Mouse (Mus musculus): Measurements from ENCODE around the gene Sorbs1.

The Sorbs1 gene

DNA sequence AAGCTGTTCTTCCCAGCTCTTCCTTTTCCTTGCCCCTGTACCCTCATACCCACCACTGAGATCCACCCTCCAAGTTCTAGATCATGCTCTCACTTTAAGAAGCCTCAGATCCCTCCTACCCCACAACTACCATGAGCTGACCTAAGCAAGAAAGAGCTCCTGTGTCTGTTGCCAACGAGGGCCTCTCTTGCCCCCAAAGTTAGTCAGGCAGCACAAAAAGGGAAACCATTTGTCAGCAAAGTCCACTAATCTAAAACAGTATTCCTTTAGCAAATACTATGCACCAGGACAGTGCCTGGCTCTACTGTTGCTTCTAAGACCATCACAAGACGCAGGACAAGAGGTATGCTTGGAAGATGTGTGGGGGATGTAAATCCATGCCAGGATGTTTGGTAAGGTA lies 106.4 kb downstream of the Sorbs1 start:
- DNase-seq (ENCODE audit: low spot score) = no peak

DNA sequence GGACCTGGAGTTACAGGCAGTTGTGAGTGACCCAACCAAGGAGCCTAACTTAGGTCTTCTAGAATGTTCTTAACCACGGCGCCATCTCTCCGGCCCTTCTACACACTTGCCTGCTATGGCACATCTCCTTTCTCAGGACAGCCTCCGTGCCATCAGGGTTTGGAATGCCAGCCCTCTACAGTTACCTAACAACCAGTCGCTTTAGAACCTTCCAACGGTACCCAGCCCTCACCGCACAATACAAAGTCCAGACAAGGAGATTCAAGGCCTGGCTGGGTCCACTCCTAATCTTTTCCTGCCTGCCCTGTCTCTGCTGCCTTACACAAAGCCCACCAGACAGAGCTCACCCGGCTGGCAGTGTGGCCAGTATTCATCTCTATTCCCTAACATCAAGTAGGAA lies 106.9 kb downstream of the Sorbs1 start:
- no peak for DNase-seq (ENCODE audit: low spot score)

DNA sequence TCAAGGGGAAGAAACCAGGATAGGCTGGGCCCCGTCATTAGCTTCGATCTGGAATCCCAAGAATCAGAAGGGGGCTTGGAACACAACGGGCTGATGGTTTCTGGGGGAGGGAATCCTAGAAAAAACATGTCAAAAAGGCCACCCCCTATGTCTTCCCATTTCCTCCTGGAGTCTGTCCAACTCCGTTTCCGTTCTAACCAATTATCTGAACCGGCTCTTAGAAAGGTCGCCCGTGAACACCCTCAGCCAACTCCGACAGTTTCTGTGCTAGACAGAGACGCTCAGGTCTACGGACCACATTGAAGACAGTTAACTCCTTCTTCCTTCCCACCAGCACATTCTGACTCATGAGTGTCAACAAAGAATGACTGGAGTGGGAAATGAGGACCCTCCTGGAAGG lies 107.8 kb downstream of the Sorbs1 start:
- DNase-seq (ENCODE audit: low spot score) = no peak

DNA sequence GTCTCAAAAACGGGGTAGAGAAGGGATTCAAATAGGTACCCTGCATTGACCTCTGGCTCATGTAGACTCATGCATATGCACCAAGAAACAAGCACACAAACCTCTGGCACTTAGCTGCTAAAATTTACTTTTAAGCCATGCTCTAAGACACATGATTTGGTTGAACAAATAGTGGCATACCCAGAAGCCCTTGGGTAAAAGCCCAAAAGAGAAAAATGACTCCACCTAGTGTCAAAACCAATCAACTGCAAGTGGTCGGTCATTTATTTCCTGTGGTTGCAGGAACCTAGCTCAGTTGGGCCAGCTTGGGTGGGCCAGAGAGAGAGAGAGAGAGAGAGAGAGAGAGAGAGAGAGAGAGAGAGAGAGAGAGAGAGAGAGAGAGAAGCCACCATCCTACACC lies 109.0 kb downstream of the Sorbs1 start:
- peak; percentile 30 for DNase-seq (ENCODE audit: low spot score)

DNA sequence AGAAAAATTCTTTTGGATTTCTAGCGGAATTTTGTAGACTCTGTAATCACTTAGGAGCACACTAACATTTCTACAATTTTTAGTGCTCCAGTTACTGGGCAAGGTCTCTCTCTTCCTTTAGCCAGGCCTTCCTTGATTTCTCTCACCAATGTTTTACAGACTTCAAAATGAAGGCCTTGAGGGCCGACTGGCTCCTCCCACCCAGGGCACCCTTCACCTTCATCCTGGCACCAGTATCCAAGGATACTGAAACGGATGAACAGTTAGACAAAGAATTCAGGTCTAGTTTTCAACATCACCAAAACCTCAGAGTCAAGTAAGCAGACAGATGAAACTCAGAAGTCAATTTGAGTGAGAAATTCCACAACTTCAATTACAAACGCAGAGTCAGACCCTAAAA lies 109.6 kb downstream of the Sorbs1 start:
- no peak for DNase-seq (ENCODE audit: low spot score)

DNA sequence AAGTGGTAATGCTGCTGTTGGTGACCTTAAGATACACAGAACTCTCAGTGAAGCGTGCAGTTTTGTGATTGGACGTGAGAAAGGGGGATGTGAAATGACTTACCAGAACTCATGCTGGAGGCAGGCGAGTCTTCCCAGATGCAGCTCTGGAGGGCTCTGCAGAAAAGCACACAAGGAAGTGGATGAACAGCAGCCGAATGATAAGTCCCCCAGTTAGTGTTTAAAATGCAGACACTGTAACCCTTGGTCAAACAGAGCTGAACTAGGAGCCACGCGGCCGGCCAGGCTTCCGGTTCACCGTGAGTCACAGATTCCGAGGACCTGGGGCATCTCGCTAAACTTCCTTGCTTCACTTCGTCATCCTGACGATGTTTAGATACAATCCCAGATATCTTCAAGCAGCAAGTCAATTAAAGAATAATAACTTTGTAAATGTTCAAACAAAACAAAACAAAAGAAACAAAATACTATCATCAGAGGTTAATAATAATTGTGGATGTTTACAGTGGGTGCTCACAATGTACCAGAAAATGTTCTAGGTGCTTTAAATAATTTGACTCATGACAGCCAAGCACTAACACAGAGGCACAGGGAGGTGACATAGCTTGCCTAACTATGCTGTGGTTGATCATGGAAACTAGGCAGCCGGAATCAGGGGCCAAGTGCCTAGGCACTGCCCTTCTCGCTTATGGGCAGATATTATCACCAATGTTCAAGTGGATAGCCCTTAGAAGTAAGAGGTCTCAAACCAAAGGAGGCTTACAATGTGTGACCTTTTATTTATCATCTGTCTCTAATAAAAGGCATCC lies 111.2 kb downstream of the Sorbs1 start:
- peak; percentile 66 for DNase-seq (ENCODE audit: low spot score)

DNA sequence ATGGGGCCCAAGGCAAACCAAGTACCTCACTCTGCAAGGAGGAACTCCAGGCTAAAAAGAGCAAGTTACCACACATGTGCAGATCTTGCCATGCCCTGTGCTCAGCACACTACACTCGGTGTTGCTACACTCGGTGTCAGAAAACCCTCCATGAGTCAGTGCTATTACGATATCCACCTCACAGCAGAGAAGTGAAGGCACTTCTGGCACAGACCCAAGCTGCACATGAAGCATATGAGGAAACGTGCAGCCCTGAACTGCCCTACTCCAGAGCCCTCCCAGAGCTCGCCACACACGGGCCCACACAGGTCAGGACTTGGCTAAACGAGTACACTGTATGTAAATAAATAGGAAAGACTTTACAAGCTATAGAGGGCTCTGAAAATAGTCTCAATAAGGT lies 112.4 kb downstream of the Sorbs1 start:
- DNase-seq (ENCODE audit: low spot score) = peak; percentile 61

DNA sequence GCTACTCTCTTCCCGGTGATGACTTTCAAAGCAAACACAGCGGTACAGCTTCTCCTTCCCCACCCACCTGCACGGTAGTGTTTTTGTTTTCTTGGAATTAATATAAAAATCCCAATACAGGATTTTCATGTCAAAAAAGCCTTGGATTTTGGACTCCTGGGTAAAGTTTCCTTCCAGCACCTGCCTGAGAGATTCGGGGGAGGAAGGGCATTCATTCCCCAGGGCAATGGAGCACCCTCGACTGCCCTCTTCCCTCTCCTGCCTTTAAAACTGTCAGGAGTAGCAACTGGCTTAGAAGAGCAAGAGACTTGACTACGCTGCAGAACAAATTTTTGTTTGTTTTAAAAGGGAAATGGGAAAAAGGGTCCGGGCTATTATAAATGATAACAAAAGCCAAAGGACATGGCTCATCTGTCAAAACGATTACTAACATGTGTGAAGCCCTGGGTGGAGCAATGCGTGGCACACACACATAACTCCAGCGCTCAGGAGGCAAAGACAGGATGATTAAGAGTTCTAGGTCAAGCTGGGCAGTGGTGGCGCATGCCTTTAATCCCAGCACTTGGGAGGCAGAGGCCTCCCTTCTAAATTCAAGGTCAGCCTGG lies 113.1 kb downstream of the Sorbs1 start:
- no peak for DNase-seq (ENCODE audit: low spot score)

DNA sequence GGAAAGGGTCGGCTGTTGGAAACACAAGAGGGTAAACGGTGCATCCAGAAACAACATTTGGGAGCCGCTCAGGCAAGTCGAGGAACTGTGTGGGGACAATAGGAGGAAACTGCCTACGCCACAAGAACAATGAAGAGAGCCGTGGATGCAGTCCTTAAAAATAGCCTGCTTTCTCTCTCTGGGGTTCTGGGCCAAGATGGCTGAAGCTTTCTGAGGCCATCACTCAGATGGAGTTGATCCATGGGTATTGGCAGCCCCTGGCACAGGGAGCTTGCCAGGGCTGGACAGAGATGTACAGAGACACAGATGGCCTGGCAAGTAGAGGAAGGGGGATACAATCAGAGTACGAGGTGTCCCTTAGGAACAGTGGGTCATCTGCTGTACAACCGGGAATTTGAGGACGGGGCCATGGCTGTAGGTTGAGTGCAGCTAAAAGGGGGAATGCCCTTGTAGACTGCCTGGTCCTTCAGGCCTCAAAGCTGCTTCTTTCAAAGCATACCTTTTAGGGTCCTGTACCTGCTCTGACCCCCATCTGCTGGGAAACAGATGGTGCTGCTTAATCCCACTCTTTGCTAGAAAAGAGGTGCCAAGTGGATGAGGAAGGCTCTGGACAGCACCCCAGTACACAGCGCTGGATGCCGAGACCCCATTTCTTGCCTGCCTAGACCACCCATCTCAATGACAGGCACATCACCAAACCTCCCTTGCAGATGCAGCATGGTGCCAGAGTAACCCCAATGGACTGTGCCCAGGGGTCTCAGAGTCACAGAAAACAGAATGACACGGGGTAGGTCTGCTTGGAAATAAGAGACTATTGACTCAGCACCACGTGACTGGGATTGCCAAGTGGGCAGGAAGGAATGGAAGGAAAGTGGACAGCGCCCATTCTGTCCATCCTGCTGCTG lies 117.6 kb downstream of the Sorbs1 start:
- no peak for DNase-seq (ENCODE audit: low spot score)

DNA sequence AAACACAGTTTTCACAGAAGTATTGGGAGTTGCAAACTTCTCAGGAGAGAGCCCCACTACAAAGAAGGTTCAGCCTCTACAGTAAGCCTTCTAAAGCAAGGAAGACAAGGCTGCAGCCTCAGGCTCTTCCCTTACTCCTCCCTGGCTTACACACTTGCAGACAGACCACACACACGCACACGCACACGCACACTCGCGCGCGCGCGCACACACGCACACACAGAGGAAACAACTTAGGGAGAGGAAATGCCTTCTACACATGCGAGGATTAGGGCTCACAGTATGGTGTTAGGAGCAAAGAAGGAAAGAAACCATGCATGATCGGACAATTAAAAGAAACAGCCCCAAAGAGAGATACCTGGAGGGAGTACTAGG lies 118.3 kb downstream of the Sorbs1 start:
- DNase-seq (ENCODE audit: low spot score) = no peak

DNA sequence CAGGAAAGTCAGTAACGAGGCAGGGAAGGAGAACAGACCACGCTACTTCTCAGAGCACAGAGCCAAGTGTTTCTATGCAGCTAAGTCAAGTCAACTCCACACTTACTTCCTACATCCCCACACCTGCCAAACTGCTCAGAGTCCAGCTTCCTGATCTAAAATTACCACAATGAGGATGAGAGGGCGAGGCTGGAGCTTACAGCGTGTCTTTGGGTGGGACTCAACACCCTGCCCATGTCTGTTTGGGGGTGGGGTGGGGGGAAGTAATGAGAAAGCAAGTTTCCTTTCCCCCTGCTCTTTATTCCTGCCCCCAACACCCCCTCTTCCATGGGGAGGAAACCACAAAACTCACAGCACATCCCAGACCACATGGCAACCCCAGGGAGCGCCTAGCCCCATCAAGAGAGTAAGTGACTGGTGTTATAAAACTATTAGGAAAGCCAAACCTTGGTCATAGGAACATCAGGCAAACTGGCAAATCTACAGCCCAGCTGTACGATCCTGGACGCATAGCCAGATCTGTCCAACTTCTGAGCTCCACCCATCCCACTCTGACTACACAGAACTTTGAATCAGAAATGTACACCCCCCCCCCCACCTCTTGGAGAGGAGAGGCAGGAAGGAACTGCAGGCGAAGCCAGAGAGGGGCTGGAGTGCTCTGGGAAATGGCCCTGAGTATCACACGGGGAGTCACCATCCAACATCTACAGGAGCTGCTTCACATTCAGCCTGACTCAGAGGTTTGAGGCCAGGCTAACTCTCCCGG lies 118.8 kb downstream of the Sorbs1 start:
- no peak for DNase-seq (ENCODE audit: low spot score)

DNA sequence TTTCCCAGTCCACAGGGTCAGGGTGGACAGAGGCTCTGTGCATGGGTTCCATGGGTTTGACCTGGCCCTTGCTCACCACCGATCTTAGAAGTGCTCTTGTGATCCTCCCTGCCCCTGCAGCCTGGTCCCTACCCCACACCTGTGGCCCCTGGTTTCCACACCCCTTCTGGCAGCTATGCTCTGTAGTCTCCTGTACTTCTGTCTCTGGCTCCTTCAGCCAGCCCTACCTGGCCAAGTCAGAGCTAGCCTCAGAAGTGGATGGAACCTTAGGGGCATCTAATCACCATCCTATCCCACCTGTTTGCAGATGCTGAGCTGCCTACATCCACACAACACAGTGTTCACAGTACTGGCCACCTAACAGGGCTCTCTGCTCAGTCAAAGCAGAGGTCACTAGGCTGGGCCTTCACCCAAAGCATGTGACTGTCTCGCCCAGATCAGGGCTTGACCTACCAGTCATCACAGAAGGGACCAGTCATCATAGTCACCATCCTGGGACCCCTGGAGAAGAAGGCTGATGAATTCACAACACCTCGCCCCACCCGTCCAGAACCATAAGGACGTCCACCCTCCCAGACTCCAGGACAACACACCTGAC lies 120.7 kb downstream of the Sorbs1 start:
- DNase-seq (ENCODE audit: low spot score) = no peak

DNA sequence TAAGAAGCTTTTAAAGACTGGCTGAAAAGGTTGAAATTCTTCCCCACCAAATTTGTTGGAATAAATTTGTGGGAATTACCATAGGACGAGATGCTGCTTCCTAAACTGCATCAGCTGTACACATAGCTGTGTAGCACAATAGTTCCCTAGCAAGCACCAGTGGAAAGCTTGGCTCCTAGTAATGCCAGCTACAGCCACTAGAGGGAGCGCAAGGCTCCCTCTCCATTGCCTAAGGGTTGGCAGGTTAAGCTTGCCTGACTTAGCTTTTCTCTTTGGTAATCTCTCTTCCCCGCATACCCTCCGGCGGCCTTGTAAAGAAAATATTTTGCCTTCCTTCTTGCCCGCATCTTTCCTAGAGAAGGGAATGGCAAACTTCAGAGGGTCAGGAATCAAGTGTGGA lies 122.1 kb downstream of the Sorbs1 start:
- DNase-seq (ENCODE audit: low spot score) = peak; percentile 84

DNA sequence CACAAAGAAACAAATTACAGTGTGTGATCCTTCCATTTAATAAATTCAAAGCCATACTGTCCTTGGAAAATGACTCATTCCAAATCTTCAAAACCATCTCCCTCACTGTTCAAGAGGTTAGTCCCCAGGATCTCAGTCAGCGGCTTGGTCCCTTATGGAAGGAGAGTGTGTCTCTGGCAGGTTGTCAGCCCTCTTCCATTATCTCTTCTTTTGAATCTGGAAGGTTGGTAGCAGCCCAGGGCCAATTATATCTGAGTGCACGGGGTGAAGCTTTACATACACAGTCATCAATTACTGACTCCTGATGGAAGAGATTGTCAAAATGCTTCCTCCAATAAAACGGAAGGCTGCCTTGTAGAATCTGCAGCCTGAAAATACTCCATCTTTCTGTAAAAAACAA lies 126.7 kb downstream of the Sorbs1 start:
- DNase-seq (ENCODE audit: low spot score) = no peak

DNA sequence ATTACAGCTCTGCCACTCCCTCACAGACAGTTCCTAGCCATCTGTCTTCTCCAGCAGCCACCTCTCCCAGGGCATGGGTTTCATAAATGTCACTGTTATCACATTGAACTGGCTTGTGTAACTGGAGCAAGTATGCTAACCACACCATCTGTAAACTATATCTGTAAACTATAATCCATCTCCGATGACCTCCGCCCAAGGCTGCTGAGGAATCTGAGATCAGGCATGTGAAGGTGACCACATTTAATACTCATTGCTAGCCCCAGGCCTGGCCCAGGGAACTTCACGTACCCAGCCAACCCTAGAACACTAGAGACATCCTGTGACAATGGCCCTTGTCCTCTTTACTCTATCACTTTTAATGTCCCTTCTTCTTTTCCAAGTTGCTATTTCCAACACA lies 128.2 kb downstream of the Sorbs1 start:
- no peak for DNase-seq (ENCODE audit: low spot score)

DNA sequence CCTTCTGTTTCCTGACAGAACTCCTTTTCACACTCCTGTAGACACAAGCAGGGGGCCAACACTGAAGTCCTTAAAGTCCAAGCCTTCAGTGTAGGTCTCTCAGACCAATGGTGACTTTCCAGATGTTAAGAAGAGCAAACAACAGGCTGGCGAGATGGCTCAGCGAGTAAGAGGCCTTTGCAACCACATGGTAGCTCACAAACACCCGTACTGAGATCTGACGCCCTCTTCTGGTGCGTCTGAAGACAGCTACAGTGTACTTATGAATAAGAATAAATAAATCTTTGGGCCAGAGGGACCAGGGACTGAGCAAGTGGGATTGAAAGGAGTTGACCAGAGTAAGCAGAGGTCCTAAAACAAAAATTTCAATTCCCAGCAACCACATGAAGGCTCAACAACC lies 129.6 kb downstream of the Sorbs1 start:
- no peak for DNase-seq (ENCODE audit: low spot score)

DNA sequence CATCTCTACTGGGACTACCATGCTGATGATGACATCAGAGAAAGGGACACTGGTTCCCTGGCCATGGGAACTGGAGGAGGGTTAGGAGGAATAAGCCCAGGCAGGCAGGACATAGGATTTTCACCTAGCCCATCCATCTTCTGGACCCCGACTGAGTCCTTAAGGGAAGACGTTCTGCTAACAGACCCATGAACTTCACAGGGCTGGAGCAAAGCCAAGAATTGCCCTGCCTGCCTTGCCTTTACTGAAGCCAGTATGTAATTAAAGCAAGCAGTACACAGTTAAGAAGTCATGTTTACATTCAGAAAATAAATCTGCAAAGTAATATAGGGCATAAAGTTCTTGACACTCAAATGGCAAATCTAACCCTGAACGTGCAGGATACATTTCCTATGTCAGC lies 132.9 kb downstream of the Sorbs1 start:
- no peak for DNase-seq (ENCODE audit: low spot score)

DNA sequence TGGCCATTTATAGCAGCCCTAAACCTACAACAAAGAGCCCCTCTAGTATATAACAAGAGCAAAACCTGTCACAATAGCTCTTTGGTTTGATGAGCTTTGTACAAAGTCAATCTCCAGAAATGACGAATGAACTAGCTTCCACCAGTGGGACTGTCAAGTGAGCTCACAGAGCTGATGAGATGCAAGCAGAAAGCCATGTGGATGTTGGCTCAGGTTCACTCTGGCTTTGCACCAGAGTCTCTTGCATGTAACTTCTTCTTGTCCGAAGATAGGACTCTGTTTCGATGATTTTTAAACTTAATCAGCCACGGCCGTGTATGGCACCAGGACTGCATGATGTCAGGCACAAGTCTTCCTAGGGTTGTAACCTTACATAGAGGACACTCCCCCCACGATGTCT lies 133.6 kb downstream of the Sorbs1 start:
- no peak for DNase-seq (ENCODE audit: low spot score)

DNA sequence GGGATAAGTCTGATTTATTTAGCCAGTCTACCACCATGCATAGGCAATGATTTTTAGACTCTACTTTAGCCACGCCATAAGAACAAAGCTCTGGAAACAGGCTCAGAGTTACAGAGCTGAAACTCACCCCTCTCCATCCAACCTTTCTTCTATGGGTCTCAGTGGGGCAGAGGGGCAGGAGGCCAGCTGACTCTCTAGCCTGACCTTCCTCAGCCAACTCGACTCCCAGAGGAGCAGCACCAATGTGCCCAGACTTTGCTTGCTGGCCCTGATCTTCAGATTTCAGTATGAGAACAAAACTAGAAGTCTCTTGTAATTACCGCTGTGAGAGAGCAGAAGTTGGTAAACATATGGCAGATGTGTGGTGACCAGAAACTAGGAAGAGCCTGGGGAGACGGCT lies 134.5 kb downstream of the Sorbs1 start:
- no peak for DNase-seq (ENCODE audit: low spot score)

DNA sequence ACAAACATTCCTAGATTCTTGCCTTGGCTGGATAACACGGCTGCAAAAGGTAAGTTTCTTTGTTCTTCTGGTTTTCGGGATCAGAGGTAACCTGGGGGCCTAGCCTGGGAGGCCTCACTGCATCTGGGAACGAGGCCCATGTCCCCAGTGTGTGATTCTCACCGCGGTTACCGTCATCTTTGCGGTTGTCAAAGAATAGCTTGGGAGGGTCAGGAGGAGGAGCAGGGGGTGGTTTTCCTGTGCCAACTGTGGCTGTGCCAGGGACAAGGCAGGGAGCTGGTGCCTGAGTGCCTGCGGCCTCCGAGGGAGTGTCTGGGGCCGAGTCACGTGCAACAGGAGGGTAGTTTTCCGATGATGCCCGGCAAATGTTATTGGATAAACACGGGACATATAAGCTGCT lies 135.9 kb downstream of the Sorbs1 start:
- no peak for DNase-seq (ENCODE audit: low spot score)

DNA sequence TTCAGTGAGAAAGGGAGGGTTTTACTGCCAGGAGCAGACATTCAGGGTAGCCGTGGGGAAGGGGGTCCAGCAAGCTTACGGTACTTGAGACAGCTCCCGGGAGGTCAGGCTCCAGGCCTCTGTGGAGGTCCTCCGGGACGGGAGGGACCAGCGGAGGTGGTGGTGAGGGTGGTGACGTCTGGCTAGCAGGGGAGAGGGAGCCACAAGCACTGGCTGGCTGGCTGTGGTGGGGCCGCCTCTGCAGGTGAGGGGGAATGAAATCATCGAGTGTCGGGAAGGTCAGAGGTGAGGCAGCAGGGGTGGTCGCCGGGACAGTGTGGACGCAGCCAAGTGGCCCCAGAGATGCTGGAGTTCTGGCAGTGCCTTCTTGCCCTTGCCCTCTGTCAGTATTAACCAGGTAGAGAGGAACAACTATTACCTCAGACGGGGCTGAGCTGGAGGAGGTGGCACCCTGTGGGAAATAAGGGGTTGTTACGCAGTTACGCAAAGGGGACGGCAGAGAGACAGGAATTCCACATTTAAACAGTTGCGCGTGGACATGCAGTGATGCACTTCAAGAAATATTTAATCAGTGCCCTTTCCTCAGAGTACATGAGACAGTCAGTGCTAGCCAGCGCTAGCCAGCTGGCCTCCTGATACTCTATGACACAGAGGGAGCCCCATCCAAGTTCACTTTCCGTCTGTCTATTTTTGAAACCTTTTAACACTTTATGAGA lies 136.9 kb downstream of the Sorbs1 start:
- no peak for DNase-seq (ENCODE audit: low spot score)

Measured in lung, postnatal 25 days (tissue).